Mouse (Mus musculus): ENCODE data around the gene Dnajc21.

- TF ChIP-seq CTCF (IDR thresholded peaks at IDR 0.05; ENCODE audit: low read depth) (no peak), EP300 (IDR thresholded peaks at IDR 0.05; ENCODE audit: low read depth) (no peak)
These were observed 6.8 kb downstream of the Dnajc21 start for GRCm38 (mm10) chr15:10463555-10463954.

Data from heart, postnatal 0 days (tissue).